ENCODE assay signal across 29 mouse cellular contexts in genomic region chrX:99119510-99119909, GRCm38 (mm10).
"Had no signal": no experiment of that assay in that cellular context is flagged by ENCODE, and none has a peak within 500 bp of the region (broad histone marks: within the 10 kb centered on the region; RNA-seq: fewer than 3 reads in every experiment).

No protein-coding gene starts in this region.

- DNase-seq: left cerebral cortex, postnatal 4 days; liver; liver, embryonic 13.5 days; liver, postnatal 0 days; lung, adult 18-20 months; lung, adult 2 months; lung, embryonic 14.5 days; lung, postnatal 10 days; lung, postnatal 14 days; lung, postnatal 36 days; lung, postnatal 4 days; midbrain, embryonic 14.5 days had no signal

- H3K27ac ChIP-seq: limb, embryonic 10.5 days; limb, embryonic 12.5 days; limb, embryonic 13.5 days; limb, embryonic 15.5 days; liver, embryonic 12.5 days; liver, embryonic 13.5 days; liver, embryonic 14.5 days; liver, embryonic 15.5 days; lung, embryonic 15.5 days; macrophage; midbrain, embryonic 10.5 days; midbrain, embryonic 12.5 days; midbrain, embryonic 13.5 days; midbrain, embryonic 15.5 days had no signal

- ATAC-seq: liver, embryonic 12.5 days; liver, postnatal 0 days; lung, postnatal 0 days; midbrain, embryonic 13.5 days; midbrain, embryonic 15.5 days; midbrain, embryonic 16.5 days had no signal

- H3K4me3 ChIP-seq: limb, embryonic 10.5 days; limb, embryonic 12.5 days; limb, embryonic 13.5 days; limb, embryonic 15.5 days; liver, embryonic 12.5 days; liver, embryonic 13.5 days; liver, embryonic 15.5 days; lung, embryonic 15.5 days; megakaryocyte, embryonic 14.5 days; midbrain, embryonic 10.5 days; midbrain, embryonic 12.5 days; midbrain, embryonic 13.5 days; midbrain, embryonic 15.5 days; myocyte had no signal
